In genomic region chr10:41809771-41810563, GRCm38 (mm10) we compare ENCODE assay signal across 8 mouse cellular contexts. TPM values are rescaled to one million over a fixed set of nuclear protein-coding genes. Genes with fewer than 3 reads are reported as not detected.
A peak's percentile ranks its signal among the peaks of the same experiment; 100 is the strongest.
DNase-seq lines count a peak whose midpoint lies in the region; ATAC-seq and TF ChIP-seq lines count a peak whose summit lies in the region.

Cep57l1 (minus strand) TSS chr10:41809871.
Sesn1 (plus strand) TSS chr10:41809935.

- H3K9ac ChIP-seq in heart, embryonic 11.5 days (ENCODE audit: low read depth, low read length), result peak within 1 kb of the TSS; percentile 79
- H3K9ac ChIP-seq in kidney, embryonic 16.5 days (replicated peaks; ENCODE audit: low read length), result peak within 1 kb of the TSS; percentile 86
- H3K9ac ChIP-seq in liver, adult 2 months (ENCODE audit: low read depth, low read length), result peak within 1 kb of the TSS; percentile 90

- peak; percentile 75; the same call in 1 of the 2 replicates for TF ChIP-seq POLR2A in liver, adult 2 months (IDR thresholded peaks at IDR 0.05; ENCODE audit: extremely low read depth, insufficient read depth, low read length)
- TF ChIP-seq POLR2A in myocyte (IDR thresholded peaks at IDR 0.05; ENCODE audit: insufficient read length, low read depth), result peak; percentile 78

- peak within 1 kb of the TSS; percentile 82 for H3K4me2 ChIP-seq in heart, embryonic 11.5 days
- peak within 1 kb of the TSS; percentile 95 for H3K4me2 ChIP-seq in kidney, embryonic 16.5 days (replicated peaks; ENCODE audit: low read depth, low read length)
- peak within 1 kb of the TSS; percentile 84 for H3K4me2 ChIP-seq in myocyte (ENCODE audit: low read depth)

- peak; percentile 81 for ATAC-seq in erythroblast, adult 5-6 weeks (replicated peaks; ENCODE audit: low FRiP score, poor library complexity, severe bottlenecking)
- peak; percentile 96 for ATAC-seq in heart, embryonic 11.5 days (replicated peaks; ENCODE audit: insufficient number of reproducible peaks, low FRiP score, low TSS enrichment)
- peak; percentile 97 for ATAC-seq in kidney, embryonic 16.5 days (ENCODE audit: low FRiP score, low TSS enrichment)

- H3K4me3 ChIP-seq in heart, embryonic 11.5 days (ENCODE audit: low read depth, low read length), result peak within 1 kb of the TSS; percentile 67
- peak within 1 kb of the TSS; percentile 77 for H3K4me3 ChIP-seq in kidney, embryonic 16.5 days (ENCODE audit: low read length)
- H3K4me3 ChIP-seq in liver, adult 2 months (ENCODE audit: insufficient read depth, low read depth, low read length), result peak within 1 kb of the TSS; percentile 83
- H3K4me3 ChIP-seq in myocyte, result peak within 1 kb of the TSS; percentile 46

- H3K79me2 ChIP-seq in liver, adult 2 months (ENCODE audit: control insufficient read depth, insufficient read depth, low read length), result peaks cover 18% of the 10 kb centered on the region
- peaks cover 25% of the 10 kb centered on the region for H3K79me2 ChIP-seq in myocyte (ENCODE audit: control insufficient read depth, insufficient read depth)

- H3K27me3 ChIP-seq in heart, embryonic 11.5 days (ENCODE audit: control insufficient read depth, insufficient read depth, low read length), result no peaks in the 10 kb centered on the region
- no peaks in the 10 kb centered on the region for H3K27me3 ChIP-seq in kidney, embryonic 16.5 days (ENCODE audit: insufficient read depth, low read length)
- H3K27me3 ChIP-seq in liver, adult 2 months (ENCODE audit: control insufficient read depth, insufficient read depth, low read length), result no peaks in the 10 kb centered on the region
- H3K27me3 ChIP-seq in myocyte (ENCODE audit: control insufficient read depth, insufficient read depth, insufficient read length), result no peaks in the 10 kb centered on the region
- H3K27me3 ChIP-seq in splenic B cell, adult 2 months (ENCODE audit: control insufficient read depth, insufficient read depth, low read length, poor library complexity, severe bottlenecking), result no peaks in the 10 kb centered on the region

- under 1% methylated on average over 46 of the region's 69 CpGs for WGBS in heart, embryonic 11.5 days (ENCODE audit: insufficient replicate concordance)
- WGBS in kidney, embryonic 16.5 days, result under 1% methylated on average over 67 of the region's 69 CpGs
- WGBS in liver, adult 2 months, result under 1% methylated on average over 69 of the region's 69 CpGs

- H3K36me3 ChIP-seq in heart, embryonic 11.5 days (ENCODE audit: control insufficient read depth, insufficient read depth, low read length), result no peaks in the 10 kb centered on the region; the same call in 1 of the 2 replicates
- no peaks in the 10 kb centered on the region for H3K36me3 ChIP-seq in kidney, embryonic 16.5 days (ENCODE audit: insufficient read depth, low read length)
- H3K36me3 ChIP-seq in liver, adult 2 months (ENCODE audit: control insufficient read depth, insufficient read depth, low read length), result no peaks in the 10 kb centered on the region
- H3K36me3 ChIP-seq in myocyte (ENCODE audit: control insufficient read depth, insufficient read depth), result no peaks in the 10 kb centered on the region
- H3K36me3 ChIP-seq in splenic B cell, adult 2 months (ENCODE audit: control insufficient read depth, insufficient read depth, low read length, poor library complexity, severe bottlenecking), result no peaks in the 10 kb centered on the region

- peak; percentile 90 to 93 for DNase-seq in B cell, adult 2 months
- DNase-seq in brain, adult 2 months (ENCODE audit: low read depth, low spot score), result peak; percentile 90
- peak; percentile 86 for DNase-seq in liver, adult 2 months (ENCODE audit: extremely low read depth, low read depth, low spot score)
- DNase-seq in splenic B cell, adult 2 months (ENCODE audit: low read depth, low spot score), result peak; percentile 92

- peak within 1 kb of the TSS; percentile 48 for H3ac ChIP-seq in myocyte (ENCODE audit: control insufficient read depth, insufficient read length)

- peak within 1 kb of the TSS; percentile 96 for H3K27ac ChIP-seq in heart, embryonic 11.5 days (ENCODE audit: low read depth, low read length)
- H3K27ac ChIP-seq in kidney, embryonic 16.5 days (ENCODE audit: low read length), result peak within 1 kb of the TSS; percentile 96
- peak within 1 kb of the TSS; percentile 96 for H3K27ac ChIP-seq in liver, adult 2 months (replicated peaks; ENCODE audit: insufficient read depth, low read depth, low read length)

- peaks cover 19% of the 10 kb centered on the region for H3K4me1 ChIP-seq in heart, embryonic 11.5 days (ENCODE audit: control insufficient read depth, insufficient read depth, low read length)
- peaks cover 30% of the 10 kb centered on the region for H3K4me1 ChIP-seq in kidney, embryonic 16.5 days (ENCODE audit: insufficient read depth, low read length)
- peaks cover 12% of the 10 kb centered on the region for H3K4me1 ChIP-seq in liver, adult 2 months (ENCODE audit: control insufficient read depth, insufficient read depth, low read length)

- no peaks in the 10 kb centered on the region for H3K9me3 ChIP-seq in heart, embryonic 11.5 days (replicated peaks; ENCODE audit: control insufficient read depth, low read length)
- H3K9me3 ChIP-seq in kidney, embryonic 16.5 days (ENCODE audit: low read length), result peaks cover 4% of the 10 kb centered on the region; the same call in 1 of the 2 replicates

- TF ChIP-seq CTCF in liver, adult 2 months (IDR thresholded peaks at IDR 0.05; ENCODE audit: low read depth, low read length), result no peak

TF ChIP-seq in myocyte, 11 proteins besides CTCF, POLR2A, EP300 and RAD21:
- TF ChIP-seq SRF (IDR thresholded peaks at IDR 0.05; ENCODE audit: control insufficient read depth, insufficient read length, low read depth), result no peak
- TF ChIP-seq POLR2AphosphoS2 (IDR thresholded peaks at IDR 0.05; ENCODE audit: insufficient read length, low read depth), result peak; percentile 50
TF ChIP-seq in myocyte: peak in this region for 1.

RNA-seq across cellular contexts. Expression of gene Cep57l1, which starts in this region (rescaled TPM):
- total RNA-seq in erythroblast, adult 5-6 weeks (2015; ENCODE audit: low replicate concordance), result 11.5 and 12.7 TPM in 2 replicates
- 7.1 and 12.5 TPM in 2 replicates for total RNA-seq in erythroblast, adult 5-6 weeks (2017; ENCODE audit: low replicate concordance)
- polyA plus RNA-seq in heart, embryonic 11.5 days (2014; fragmentation: Nextera tagmentation; extraction: Ambion mirVana), result 19.4 and 22.8 TPM in 2 replicates
- polyA plus RNA-seq in kidney, embryonic 16.5 days (2015; fragmentation: Nextera tagmentation; extraction: Ambion mirVana), result 24.2 and 25.3 TPM in 2 replicates
- 8.4 and 9.2 TPM in 2 replicates for total RNA-seq in liver, adult 2 months (2014; rRNA removed)
- 0.82 and 0.83 TPM in 2 replicates for polyA plus RNA-seq in liver, adult 2 months (2012; rRNA removed)
- polyA plus RNA-seq in myocyte (2012; fragmentation: generic; extraction: Trizol), result 3.3 TPM

RNA-seq across cellular contexts. Expression of gene Sesn1, which starts in this region (rescaled TPM):
- 157 and 167 TPM in 2 replicates for total RNA-seq in erythroblast, adult 5-6 weeks (2015; ENCODE audit: low replicate concordance)
- total RNA-seq in erythroblast, adult 5-6 weeks (2017; ENCODE audit: low replicate concordance), result 112 and 135 TPM in 2 replicates
- polyA plus RNA-seq in heart, embryonic 11.5 days (2014; fragmentation: Nextera tagmentation; extraction: Ambion mirVana), result 23.1 and 26.3 TPM in 2 replicates
- polyA plus RNA-seq in kidney, embryonic 16.5 days (2015; fragmentation: Nextera tagmentation; extraction: Ambion mirVana), result 36.8 and 38.9 TPM in 2 replicates
- 19.9 and 24.6 TPM in 2 replicates for total RNA-seq in liver, adult 2 months (2014; rRNA removed)
- polyA plus RNA-seq in liver, adult 2 months (2012; rRNA removed), result 5.2 and 5.7 TPM in 2 replicates
- 9.7 TPM for polyA plus RNA-seq in myocyte (2012; fragmentation: generic; extraction: Trizol)

Comparison
In these comparisons a context has a peak if more than half of its experiments do, and no peak if none do; other contexts are left out.
1. Peak in every context shown above with its lines: DNase-seq, ATAC-seq, H3K4me3 ChIP-seq and H3K27ac ChIP-seq.